In the genomic region with DNA sequence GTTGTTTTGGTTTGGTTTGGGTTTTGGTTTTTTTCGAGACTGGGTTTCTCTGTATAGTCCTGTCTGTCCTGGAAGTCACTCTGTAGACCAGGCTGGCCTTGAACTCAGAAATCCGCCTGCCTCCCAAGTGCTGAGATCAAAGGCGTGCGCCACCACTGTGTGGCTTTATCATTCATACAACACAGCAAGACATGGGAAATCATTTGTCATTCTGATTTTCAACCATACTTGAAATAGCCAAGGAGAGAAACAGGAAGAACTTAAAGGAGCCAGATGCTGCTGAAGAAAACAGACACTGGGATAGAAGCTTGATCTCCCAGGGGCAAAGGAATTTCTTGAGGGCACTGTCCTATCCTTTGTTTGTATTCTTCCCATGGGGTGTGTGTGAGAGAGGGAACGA, we compare ENCODE assay signal across 30 mouse cellular contexts. TPM values are rescaled to one million over a fixed set of nuclear protein-coding genes. Genes with fewer than 3 reads are reported as not detected.
"Had no signal": no experiment of that assay in that cellular context is flagged by ENCODE, and none has a peak within 500 bp of the region (broad histone marks: within the 10 kb centered on the region; RNA-seq: fewer than 3 reads in every experiment).

No protein-coding gene starts in this region.

- H3K27me3 ChIP-seq: intestine, embryonic 15.5 days had no signal

- H3K4me1 ChIP-seq: heart, embryonic 10.5 days; intestine, embryonic 15.5 days had no signal

- H3K4me3 ChIP-seq: heart, embryonic 10.5 days; heart, embryonic 12.5 days; hindbrain, embryonic 10.5 days; hindbrain, embryonic 12.5 days; intestine, embryonic 15.5 days; layer of hippocampus, adult 2 months; left cerebral cortex, adult 2 months; limb, embryonic 10.5 days; limb, embryonic 12.5 days; liver, embryonic 13.5 days; liver, embryonic 15.5 days had no signal

- ATAC-seq: hindbrain, embryonic 16.5 days; inflammation-experienced regulatory T-cells, adult 6 months; intestine, embryonic 15.5 days; intestine, postnatal 0 days had no signal

- H3K9me3 ChIP-seq: heart, embryonic 10.5 days; heart, embryonic 12.5 days; hindbrain, embryonic 10.5 days; hindbrain, embryonic 12.5 days; intestine, embryonic 15.5 days; limb, embryonic 10.5 days; limb, embryonic 12.5 days; liver, embryonic 13.5 days; liver, embryonic 15.5 days had no signal

- DNase-seq: gastrocnemius, postnatal 14 days; heart, adult 18-20 months; heart, postnatal 10 days; heart, postnatal 4 days; kidney, adult 18-20 months; kidney, adult 8-10 months; kidney, postnatal 10 days; kidney, postnatal 25 days; kidney, postnatal 4 days; liver; liver, embryonic 13.5 days had no signal

- H3K9ac ChIP-seq: heart, embryonic 12.5 days; hindbrain, embryonic 14.5 days; intestine, embryonic 15.5 days; limb, embryonic 12.5 days; liver, embryonic 13.5 days; liver, embryonic 15.5 days had no signal

- H3K36me3 ChIP-seq: heart, embryonic 10.5 days; heart, embryonic 12.5 days; hindbrain, embryonic 10.5 days; hindbrain, embryonic 12.5 days; intestine, embryonic 15.5 days; limb, embryonic 10.5 days; limb, embryonic 12.5 days; liver, embryonic 13.5 days; liver, embryonic 15.5 days had no signal

- H3K27ac ChIP-seq: heart, embryonic 10.5 days; hindbrain, embryonic 10.5 days; hindbrain, embryonic 12.5 days; hindbrain, embryonic 14.5 days; intestine, embryonic 15.5 days; layer of hippocampus, adult 2 months; left cerebral cortex, adult 2 months; limb, embryonic 10.5 days; limb, embryonic 12.5 days; liver, embryonic 13.5 days; liver, embryonic 15.5 days had no signal

- H3K4me2 ChIP-seq: heart, embryonic 12.5 days; hindbrain, embryonic 12.5 days; hindbrain, embryonic 14.5 days; intestine, embryonic 15.5 days; limb, embryonic 12.5 days; liver, embryonic 11.5 days; liver, embryonic 13.5 days; liver, embryonic 15.5 days had no signal

RNA-seq across cellular contexts. Expression of a gene that starts 4.7 kb away (rescaled TPM):
- total RNA-seq: gastrocnemius, adult 8-10 months; granulocyte monocyte progenitor cell, adult 5-6 weeks; heart, adult 18-20 months; heart, adult 8-10 months; heart, postnatal 10 days; heart, postnatal 25 days; heart, postnatal 4 days had no signal
- polyA plus RNA-seq: inflammation-experienced regulatory T-cells, adult 6 months; liver, embryonic 13.5 days had no signal
